Mouse (Mus musculus): ENCODE data around the gene Sept1.

- no peak for TF ChIP-seq CTCF (conservative IDR thresholded peaks at IDR 0.05; ENCODE audit: insufficient read depth, insufficient read length, low read depth, low read length)
- TF ChIP-seq POLR2A (IDR thresholded peaks at IDR 0.05; ENCODE audit: low read depth, low read length): no peak
Observed at GRCm38 (mm10) chr7:127210266-127210665, 22.7 kb downstream of the Sept1 start.

Data from kidney, adult 2 months (tissue).